Comparison of ENCODE assay signal across 8 mouse cellular contexts in genomic region chr15:98635291-98635841, GRCm38 (mm10). TPM values are rescaled to one million over a fixed set of nuclear protein-coding genes. Genes with fewer than 3 reads are reported as not detected.
DNase-seq lines count a peak whose midpoint lies in the region; ATAC-seq and TF ChIP-seq lines count a peak whose summit lies in the region.

No protein-coding gene starts in this region.

- peaks cover 30% of the 10 kb centered on the region for H3K4me1 ChIP-seq in kidney, postnatal 0 days (replicated peaks; ENCODE audit: insufficient read depth, low read length)
- H3K4me1 ChIP-seq in forebrain, postnatal 0 days (ENCODE audit: insufficient read depth), result peaks cover 13% of the 10 kb centered on the region; the same call in 1 of the 2 replicates

- no peaks in the 10 kb centered on the region for H3K36me3 ChIP-seq in kidney, postnatal 0 days (ENCODE audit: insufficient read depth, low read length)
- H3K36me3 ChIP-seq in forebrain, postnatal 0 days (ENCODE audit: insufficient read depth), result peaks cover 12% of the 10 kb centered on the region

- peak overlapping the region; percentile 85 for H3K4me2 ChIP-seq in kidney, postnatal 0 days (ENCODE audit: low read length)
- H3K4me2 ChIP-seq in forebrain, postnatal 0 days (ENCODE audit: low read depth), result peak overlapping the region; percentile 82

- H3K27ac ChIP-seq in kidney, postnatal 0 days, result no peak overlapping the region
- H3K27ac ChIP-seq in forebrain, postnatal 0 days (ENCODE audit: low read depth, low read length), result peak overlapping the region; percentile 97

- 0 out of 2 replicates have a peak, but pooled peaks cover 3% of the 10 kb centered on the region for H3K27me3 ChIP-seq in kidney, postnatal 0 days (ENCODE audit: insufficient read depth, low read length)
- H3K27me3 ChIP-seq in forebrain, postnatal 0 days (ENCODE audit: insufficient read depth, low read length), result no peaks in the 10 kb centered on the region

- 4% methylated on average over 21 of the region's 21 CpGs for WGBS in kidney, postnatal 0 days
- 2% methylated on average over 21 of the region's 21 CpGs for WGBS in forebrain, postnatal 0 days

- H3K9ac ChIP-seq in kidney, postnatal 0 days (ENCODE audit: low read depth, low read length), result peak overlapping the region; percentile 71
- H3K9ac ChIP-seq in forebrain, postnatal 0 days, result peak overlapping the region; percentile 86

- no peaks in the 10 kb centered on the region for H3K9me3 ChIP-seq in kidney, postnatal 0 days (replicated peaks; ENCODE audit: low read length)
- no peaks in the 10 kb centered on the region for H3K9me3 ChIP-seq in forebrain, postnatal 0 days (ENCODE audit: low read length)

- TF ChIP-seq CTCF in kidney, postnatal 0 days (IDR thresholded peaks at IDR 0.05; ENCODE audit: low read depth), result 0 out of 2 replicates have a peak, but pooled peaks have one; percentile 17
- TF ChIP-seq CTCF in brain, embryonic 14.5 days (IDR thresholded peaks at IDR 0.05; ENCODE audit: borderline replicate concordance, extremely low read depth, insufficient read depth, insufficient read length), result no peak
- TF ChIP-seq CTCF in forebrain, postnatal 0 days (IDR thresholded peaks at IDR 0.05; ENCODE audit: low read depth), result no peak

- ATAC-seq in kidney, postnatal 0 days (replicated peaks; ENCODE audit: low FRiP score, low read depth), result no peak
- no peak for ATAC-seq in forebrain, postnatal 0 days
- no peak for ATAC-seq in inflammation-experienced regulatory T-cells, adult 6 months

- H3K4me3 ChIP-seq in kidney, postnatal 0 days (replicated peaks; ENCODE audit: low read depth, low read length), result peak overlapping the region; percentile 79
- H3K4me3 ChIP-seq in forebrain, postnatal 0 days (ENCODE audit: low read depth, low read length), result peak overlapping the region; percentile 66

- peak; percentile 50 for DNase-seq in kidney, postnatal 0 days (ENCODE audit: low spot score)
- no peak for DNase-seq in kidney, postnatal 10 days
- DNase-seq in brain, embryonic 14.5 days (ENCODE audit: low read depth), result peak; percentile 55
- DNase-seq in forebrain, postnatal 0 days, result peak; percentile 41
- DNase-seq in lung, postnatal 10 days, result peak; percentile 54
- no peak for DNase-seq in frontal cortex, postnatal 10 days (ENCODE audit: low spot score in 2 of 2)
- no peak for DNase-seq in gastrocnemius, postnatal 25 days

- TF ChIP-seq POLR2A in brain, embryonic 14.5 days (IDR thresholded peaks at IDR 0.05; ENCODE audit: borderline replicate concordance, extremely low read depth, insufficient read depth, insufficient read length, poor library complexity, severe bottlenecking), result no peak

RNA-seq across cellular contexts. Expression of gene Cacnb3, which starts 4.7 kb away (rescaled TPM):
- 19.8 and 22.4 TPM in 2 replicates for polyA plus RNA-seq in kidney, postnatal 0 days (2015; fragmentation: Nextera tagmentation; extraction: Ambion mirVana)
- polyA plus RNA-seq in brain, embryonic 14.5 days (2012; rRNA removed), result 287 and 323 TPM in 2 replicates
- total RNA-seq in forebrain, postnatal 0 days (2014; rRNA removed), result 191 and 201 TPM in 2 replicates
- polyA plus RNA-seq in forebrain, postnatal 0 days (2015; fragmentation: Nextera tagmentation; extraction: Ambion mirVana), result 133 and 139 TPM in 2 replicates
- polyA plus RNA-seq in inflammation-experienced regulatory T-cells, adult 6 months (2017; shearing (Covaris generic)), result under 1 TPM in 2 of 3 experiments, not detected in 1; 0.30 to 0.38 TPM
- total RNA-seq in gastrocnemius, postnatal 25 days (2021), result 1 to 10 TPM; 3.4 to 4.1 TPM

RNA-seq across cellular contexts. Expression of gene Adcy6, which starts 25.5 kb away (rescaled TPM):
- 16.8 and 17.0 TPM in 2 replicates for polyA plus RNA-seq in kidney, postnatal 0 days (2015; fragmentation: Nextera tagmentation; extraction: Ambion mirVana)
- polyA plus RNA-seq in brain, embryonic 14.5 days (2012; rRNA removed), result 38.3 and 50.2 TPM in 2 replicates
- total RNA-seq in forebrain, postnatal 0 days (2014; rRNA removed), result 39.2 and 42.3 TPM in 2 replicates
- 1.9 and 5.4 TPM in 2 replicates for polyA plus RNA-seq in forebrain, postnatal 0 days (2015; fragmentation: Nextera tagmentation; extraction: Ambion mirVana)
- under 1 TPM in 2 of 3 experiments, not detected in 1; 0.28 to 0.44 TPM for polyA plus RNA-seq in inflammation-experienced regulatory T-cells, adult 6 months (2017; shearing (Covaris generic))
- total RNA-seq in gastrocnemius, postnatal 25 days (2021), result 10 to 100 TPM; 19.0 to 32.3 TPM

RNA-seq across cellular contexts. Expression of gene Ddx23, which starts 27.3 kb away (rescaled TPM):
- 14.6 and 17.6 TPM in 2 replicates for polyA plus RNA-seq in kidney, postnatal 0 days (2015; fragmentation: Nextera tagmentation; extraction: Ambion mirVana)
- 38.9 and 55.6 TPM in 2 replicates for polyA plus RNA-seq in brain, embryonic 14.5 days (2012; rRNA removed)
- total RNA-seq in forebrain, postnatal 0 days (2014; rRNA removed), result 54.9 and 70.6 TPM in 2 replicates
- polyA plus RNA-seq in forebrain, postnatal 0 days (2015; fragmentation: Nextera tagmentation; extraction: Ambion mirVana), result 11.9 and 13.8 TPM in 2 replicates
- 10 to 100 TPM; 15.4 to 37.0 (median 37.0) TPM for polyA plus RNA-seq in inflammation-experienced regulatory T-cells, adult 6 months (2017; shearing (Covaris generic))
- total RNA-seq in gastrocnemius, postnatal 25 days (2021), result 10 to 100 TPM; 53.1 to 56.8 TPM

RNA-seq across cellular contexts. Expression of gene Rnd1, which starts 41.9 kb away (rescaled TPM):
- polyA plus RNA-seq in kidney, postnatal 0 days (2015; fragmentation: Nextera tagmentation; extraction: Ambion mirVana), result 0.50 and 0.66 TPM in 2 replicates
- 13.7 and 14.0 TPM in 2 replicates for polyA plus RNA-seq in brain, embryonic 14.5 days (2012; rRNA removed)
- total RNA-seq in forebrain, postnatal 0 days (2014; rRNA removed), result 34.1 and 56.6 TPM in 2 replicates
- polyA plus RNA-seq in forebrain, postnatal 0 days (2015; fragmentation: Nextera tagmentation; extraction: Ambion mirVana), result 20.9 and 24.1 TPM in 2 replicates
- 1 to 10 TPM in 1 of 3 experiments, under 1 TPM in 2; 0.94 to 1.8 (median 0.99) TPM for polyA plus RNA-seq in inflammation-experienced regulatory T-cells, adult 6 months (2017; shearing (Covaris generic))
- total RNA-seq in gastrocnemius, postnatal 25 days (2021), result 1 to 10 TPM in 1 of 2 experiments, under 1 TPM in 1; 0.40 to 1.0 TPM

Comparison
In these comparisons a context has a peak if more than half of its experiments do, and no peak if none do; other contexts are left out.
1. DNase-seq: peak in kidney, postnatal 0 days (single experiment), brain, embryonic 14.5 days (single experiment), forebrain, postnatal 0 days (single experiment) and lung, postnatal 10 days (single experiment); none in kidney, postnatal 10 days (single experiment), frontal cortex, postnatal 10 days (0 of 2) and gastrocnemius, postnatal 25 days (single experiment).
2. RNA of gene Cacnb3, which starts 4.7 kb away (polyA plus RNA-seq): 287 to 323 TPM in brain, embryonic 14.5 days, 133 to 139 TPM in forebrain, postnatal 0 days and 19.8 to 22.4 TPM in kidney, postnatal 0 days; 0.30 to 0.38 TPM in inflammation-experienced regulatory T-cells, adult 6 months; every median in the first group is over 10 times any median in the second.